Mouse (Mus musculus) cerebellum, adult 9-10 months (tissue): Measurements from ENCODE around the gene Arl8b.

Experiments used
- DNase-seq: peaks from one replicate; pipeline ENCODE4 v3.0.0; 2022

Arl8b gene

GRCm38 (mm10) chr6:108785551-108785950, 2.7 kb downstream of the Arl8b start:
- DNase-seq: no peak

DNA sequence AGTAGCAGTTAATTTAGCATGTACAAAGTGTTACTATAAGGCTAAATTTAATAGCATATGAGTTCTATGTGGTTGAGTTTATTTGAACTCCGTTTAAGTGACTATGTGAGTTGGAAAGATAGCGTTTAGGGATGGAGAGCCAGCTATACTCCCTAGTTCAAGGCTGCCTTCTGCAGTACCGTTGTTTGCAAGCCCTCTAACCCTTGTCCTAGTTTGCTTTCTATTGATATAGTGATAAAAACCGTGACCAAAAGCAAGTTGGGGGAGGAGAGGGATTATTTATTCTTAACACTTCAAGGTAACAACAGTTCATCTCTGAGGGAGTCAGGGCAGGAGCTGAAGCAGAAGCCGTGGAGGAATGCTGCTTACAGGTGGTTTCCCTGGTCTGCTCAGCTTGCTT, 8.6 kb downstream of the Arl8b start:
- no peak for DNase-seq

- DNase-seq: no peak
Observed at GRCm38 (mm10) chr6:108795912-108796311, 13.0 kb downstream of the Arl8b start.

GRCm38 (mm10) chr6:108796706-108797105, 13.8 kb downstream of the Arl8b start:
- no peak for DNase-seq

DNA sequence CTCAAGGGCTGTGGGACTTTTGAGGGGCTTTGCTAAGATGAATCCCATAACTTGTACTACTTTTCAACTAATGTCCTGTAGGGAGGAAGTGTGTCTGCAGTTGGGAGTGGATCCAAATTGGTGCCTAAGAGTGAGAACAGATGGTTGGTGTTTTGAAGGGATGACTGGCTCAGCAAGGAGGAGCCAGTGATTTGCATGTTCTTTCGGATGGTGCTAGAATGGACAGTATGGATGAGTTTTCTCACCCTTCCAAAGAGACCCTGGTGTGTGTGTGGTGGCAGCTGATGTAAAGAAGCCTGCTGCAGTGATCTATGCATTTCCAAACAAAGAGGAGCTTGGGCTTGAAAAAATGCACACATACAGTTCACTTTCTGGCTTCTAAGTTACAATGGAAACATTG, 22.3 kb downstream of the Arl8b start:
- peak; percentile 63 for DNase-seq

DNA sequence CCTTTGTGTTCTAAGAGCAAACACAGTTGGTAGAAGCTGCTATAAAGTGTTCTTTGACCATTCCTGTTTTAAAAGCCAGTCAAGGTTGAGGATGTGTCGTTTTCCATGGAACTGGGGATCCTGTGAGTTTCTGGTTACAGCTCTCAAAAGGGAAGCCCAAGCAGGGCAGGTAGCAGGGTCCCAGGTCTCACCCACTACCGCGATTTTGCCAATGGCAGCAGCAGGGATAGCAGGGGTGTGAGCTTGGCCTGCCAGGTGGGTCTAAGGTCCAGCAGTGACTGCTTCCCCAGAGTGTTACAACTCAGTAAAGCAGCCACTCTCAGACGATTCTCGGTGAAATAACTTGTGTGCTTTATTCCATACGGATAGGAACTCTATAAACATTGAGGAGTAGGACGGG, 23.0 kb downstream of the Arl8b start:
- DNase-seq: no peak

DNA sequence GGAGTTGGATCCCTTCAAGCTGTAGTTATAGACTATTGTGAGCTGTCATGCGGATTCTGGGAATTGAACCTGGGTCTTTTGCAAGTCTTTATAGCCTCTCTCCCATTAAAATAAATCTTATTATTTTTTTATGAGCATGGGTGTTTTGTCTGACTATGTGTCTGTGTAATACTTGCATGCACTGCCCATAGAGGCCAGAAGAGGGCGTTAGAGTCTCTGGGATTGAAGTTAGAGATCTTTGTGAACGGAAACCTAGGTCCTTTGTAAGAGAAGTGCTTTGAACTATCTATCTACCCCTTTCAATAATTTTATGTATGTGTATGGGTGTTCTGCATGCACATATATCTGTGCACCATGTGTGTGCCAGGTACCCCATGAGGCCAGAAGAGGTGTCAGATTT, 24.5 kb downstream of the Arl8b start:
- no peak for DNase-seq

- DNase-seq: no peak
Observed at GRCm38 (mm10) chr6:108808786-108809185, 25.9 kb downstream of the Arl8b start.

- peak; percentile 52 for DNase-seq
Observed at GRCm38 (mm10) chr6:108810237-108810636, 27.3 kb downstream of the Arl8b start.

- DNase-seq: no peak
Observed at GRCm38 (mm10) chr6:108812134-108812533, 29.2 kb downstream of the Arl8b start.

DNA sequence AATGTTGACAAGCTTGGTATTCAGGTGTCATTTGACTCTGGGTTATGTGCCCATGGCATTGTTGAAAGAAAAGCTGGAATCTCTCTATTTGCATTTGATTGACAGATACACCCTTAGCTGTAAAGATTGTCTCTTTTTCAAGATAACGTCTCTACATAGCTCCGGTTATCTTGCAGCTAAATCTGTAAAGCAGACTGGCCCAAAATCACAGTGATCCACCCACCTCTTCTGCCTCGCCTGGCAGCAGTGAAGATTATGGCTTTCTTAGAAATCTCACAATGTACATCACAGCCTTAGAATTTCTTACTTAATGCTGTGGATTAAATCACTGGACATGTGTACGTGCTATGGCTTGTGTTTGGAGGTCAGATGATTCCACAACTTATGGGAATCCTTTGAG, 34.6 kb downstream of the Arl8b start:
- DNase-seq: no peak

DNA sequence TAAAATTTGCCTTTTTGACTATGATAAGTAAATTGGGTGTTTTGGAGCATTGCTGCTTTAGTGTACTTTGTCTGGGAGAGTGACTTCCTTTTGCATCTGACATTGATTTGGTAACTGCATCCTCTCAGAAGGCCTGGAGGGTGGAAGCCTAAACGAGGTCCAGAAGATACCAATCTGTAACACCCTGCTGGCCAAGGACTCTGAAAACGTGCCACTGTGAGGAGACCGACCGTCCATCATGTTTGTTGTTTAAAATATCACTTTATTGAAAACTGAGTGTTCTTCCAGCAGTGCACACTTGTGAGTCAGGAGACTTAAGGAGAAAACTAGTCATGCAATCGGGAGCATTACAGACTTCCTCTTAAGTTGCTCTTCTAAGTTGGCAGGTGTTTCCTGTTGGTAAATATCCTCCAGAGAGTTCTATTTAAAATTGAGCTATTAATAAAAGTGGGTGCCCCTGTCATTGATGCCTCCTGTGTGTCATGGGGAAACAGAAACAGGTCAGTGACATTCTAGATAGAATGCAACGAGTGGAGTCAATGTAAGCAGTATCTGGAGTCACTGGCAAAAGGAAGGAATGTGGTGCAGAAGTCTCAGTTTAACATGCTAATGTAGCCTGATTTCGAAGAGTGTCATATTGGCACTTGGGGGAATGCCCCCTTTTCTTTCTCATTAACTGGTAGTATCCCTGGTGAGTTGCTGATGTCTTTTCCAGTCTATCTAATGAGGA, 42.1 kb downstream of the Arl8b start:
- no peak for DNase-seq

GRCm38 (mm10) chr6:108826070-108826469, 43.2 kb downstream of the Arl8b start:
- DNase-seq: no peak

DNA sequence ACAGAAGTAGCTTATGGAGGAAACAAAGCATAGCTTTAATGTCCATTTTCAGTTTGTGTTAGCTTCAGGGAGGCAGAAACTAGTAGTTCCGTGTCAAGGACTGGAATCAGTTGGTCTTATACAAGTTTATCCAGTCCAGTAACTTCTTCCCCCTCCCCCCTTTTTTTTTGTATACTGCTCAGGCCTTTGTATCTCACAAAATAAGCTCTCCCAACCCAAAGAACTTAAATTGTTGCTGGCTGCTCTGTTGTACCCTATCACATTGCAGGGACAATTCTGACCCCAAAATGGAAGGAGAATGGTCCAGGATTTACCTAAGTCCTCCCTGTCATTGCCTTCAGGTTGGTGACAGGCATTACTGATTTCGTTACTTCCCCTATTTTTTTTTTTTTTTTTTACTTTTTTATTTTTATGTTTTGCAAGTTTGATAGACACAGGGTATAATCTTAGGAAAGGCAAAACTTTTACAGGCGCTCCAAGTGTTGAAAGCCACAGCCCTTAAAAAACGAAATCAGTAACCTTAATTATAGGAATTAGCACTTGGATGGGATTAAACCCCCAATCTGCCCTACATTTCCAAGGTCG, 44.5 kb downstream of the Arl8b start:
- DNase-seq: no peak

- peak; percentile 95 for DNase-seq
Observed at GRCm38 (mm10) chr6:108828234-108828868, 45.5 kb downstream of the Arl8b start, which contains the start of gene Edem1. Edem1 (plus strand) TSS chr6:108828641.

DNA sequence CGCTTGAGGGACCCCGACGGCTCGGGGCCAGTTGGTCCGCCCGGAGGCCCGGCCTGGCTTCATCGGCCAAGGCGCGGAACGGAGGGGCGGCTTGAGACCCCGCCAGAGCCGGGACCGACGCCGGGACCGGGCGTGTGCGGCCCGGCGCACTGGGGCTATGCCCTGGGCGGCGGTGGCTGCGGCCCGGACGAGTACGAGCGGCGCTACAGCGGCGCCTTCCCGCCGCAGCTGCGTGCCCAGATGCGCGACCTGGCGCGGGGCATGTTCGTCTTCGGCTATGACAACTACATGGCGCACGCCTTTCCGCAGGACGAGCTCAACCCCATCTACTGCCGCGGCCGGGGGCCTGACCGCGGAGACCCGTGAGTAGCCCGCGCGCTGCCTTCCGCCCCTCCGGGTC, 46.0 kb downstream of the Arl8b start:
- peak; percentile 39 for DNase-seq

- DNase-seq: peak; percentile 31
Observed at GRCm38 (mm10) chr6:108829386-108830370, 46.8 kb downstream of the Arl8b start.

DNA sequence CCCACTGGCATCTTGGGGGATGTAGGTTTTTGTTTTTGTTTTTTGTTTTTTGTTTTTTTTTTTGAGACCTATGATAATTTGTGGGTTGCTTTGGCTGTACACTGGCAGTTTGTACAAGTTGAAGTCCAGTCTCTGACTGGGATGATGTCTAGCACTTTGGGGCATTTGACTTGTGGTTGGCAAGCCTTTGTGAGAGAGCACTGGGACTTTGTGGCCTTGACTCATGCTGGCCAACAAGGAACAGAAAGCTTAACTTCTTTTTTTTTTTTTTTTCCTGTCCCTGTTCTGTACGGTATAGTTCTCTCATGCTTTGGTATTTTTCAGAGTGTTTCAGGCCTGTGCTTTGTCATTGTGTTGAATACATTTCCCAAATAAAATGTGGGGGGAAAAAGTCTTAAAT, 49.3 kb downstream of the Arl8b start:
- no peak for DNase-seq

- no peak for DNase-seq
Observed at GRCm38 (mm10) chr6:108832989-108833388, 50.1 kb downstream of the Arl8b start.

GRCm38 (mm10) chr6:108833963-108834697, 51.2 kb downstream of the Arl8b start:
- DNase-seq: no peak

DNA sequence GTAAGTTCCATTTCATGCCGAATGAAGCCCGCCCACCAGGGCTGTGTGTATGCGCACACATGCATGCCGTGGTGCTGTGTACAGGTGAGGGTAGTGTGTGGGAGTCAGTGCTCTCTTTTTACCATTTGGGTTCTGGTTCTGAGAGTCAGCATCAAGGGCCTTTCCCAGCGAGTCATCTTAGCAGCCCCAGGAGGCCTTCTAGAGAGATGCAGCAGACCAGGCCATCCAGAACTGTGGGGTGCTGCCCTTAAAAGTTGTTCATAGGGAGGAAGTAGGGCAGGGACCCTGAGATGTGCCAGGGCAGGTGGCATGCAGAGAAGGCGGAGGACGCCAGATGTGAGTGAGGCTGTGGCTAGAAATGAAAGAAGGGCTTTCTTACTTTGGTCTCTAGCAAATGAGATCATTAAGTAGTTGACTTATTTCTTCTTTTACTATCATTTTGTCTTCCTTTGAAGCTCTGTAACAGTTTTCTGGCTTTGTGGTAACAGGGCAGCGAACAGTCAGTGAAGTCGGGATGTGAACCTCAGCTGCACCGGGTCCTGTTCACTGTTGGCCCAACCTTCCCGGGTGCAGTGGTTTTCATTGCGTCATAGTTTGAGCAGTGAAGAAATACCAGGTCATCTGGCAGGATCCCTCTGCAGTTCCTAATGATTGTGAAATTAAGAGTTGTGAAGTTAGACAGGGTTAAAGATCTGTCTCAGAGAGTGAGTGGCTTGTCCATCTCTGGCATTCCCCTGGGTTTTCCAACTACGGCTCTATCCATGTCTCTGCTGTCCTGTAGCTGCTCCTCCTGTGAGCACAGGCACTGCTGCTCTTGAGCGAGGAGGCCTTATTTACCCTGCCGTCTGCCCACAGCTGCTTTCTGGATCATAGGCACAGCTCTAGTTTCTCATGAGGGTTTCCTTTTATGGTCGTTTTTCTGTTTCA, 53.1 kb downstream of the Arl8b start:
- DNase-seq: no peak
